Comparison of ENCODE assay signal across 27 mouse cellular contexts in genomic region chr7:92483346-92483745, GRCm38 (mm10).
"Had no signal": no experiment of that assay in that cellular context is flagged by ENCODE, and none has a peak within 500 bp of the region (broad histone marks: within the 10 kb centered on the region; RNA-seq: fewer than 3 reads in every experiment).

No protein-coding gene starts in this region.

- H3K9me3 ChIP-seq: heart, embryonic 10.5 days; heart, embryonic 12.5 days; hindbrain, embryonic 10.5 days; hindbrain, embryonic 13.5 days; hindbrain, embryonic 15.5 days; kidney, embryonic 15.5 days; limb, embryonic 13.5 days; limb, embryonic 15.5 days; liver, embryonic 12.5 days had no signal

- ATAC-seq: hindbrain, postnatal 0 days; intestine, embryonic 16.5 days; liver, embryonic 12.5 days had no signal

- H3K4me2 ChIP-seq: heart, embryonic 12.5 days; hindbrain, embryonic 13.5 days; hindbrain, embryonic 15.5 days; kidney, embryonic 15.5 days; limb, embryonic 13.5 days; limb, embryonic 15.5 days; liver, embryonic 12.5 days had no signal

- DNase-seq: gastrocnemius, adult 2 months; gastrocnemius, postnatal 10 days; gastrocnemius, postnatal 36 days; heart, adult 18-20 months; heart, postnatal 10 days; heart, postnatal 4 days; kidney, adult 11 months; kidney, adult 2 months; kidney, adult 9 months; kidney, postnatal 14 days; kidney, postnatal 36 days; layer of hippocampus, adult 9-11 months; layer of hippocampus, postnatal 36 days; left cerebral cortex, postnatal 4 days had no signal

- H3K27me3 ChIP-seq: heart, embryonic 12.5 days; hindbrain, embryonic 13.5 days; hindbrain, embryonic 15.5 days; kidney, embryonic 15.5 days; limb, embryonic 13.5 days; limb, embryonic 15.5 days; liver, embryonic 12.5 days had no signal

- H3K4me3 ChIP-seq: gastrocnemius, adult 2 months; heart, embryonic 10.5 days; heart, embryonic 12.5 days; hindbrain, embryonic 10.5 days; hindbrain, embryonic 13.5 days; hindbrain, embryonic 15.5 days; kidney, embryonic 15.5 days; limb, embryonic 13.5 days; limb, embryonic 15.5 days; liver, embryonic 12.5 days had no signal

- H3K4me1 ChIP-seq: heart, embryonic 10.5 days; heart, embryonic 12.5 days; hindbrain, embryonic 10.5 days; hindbrain, embryonic 13.5 days; hindbrain, embryonic 15.5 days; kidney, embryonic 15.5 days; limb, embryonic 13.5 days; limb, embryonic 15.5 days; liver, embryonic 12.5 days had no signal

- H3K9ac ChIP-seq: heart, embryonic 12.5 days; hindbrain, embryonic 13.5 days; hindbrain, embryonic 15.5 days; kidney, embryonic 15.5 days; limb, embryonic 13.5 days; limb, embryonic 15.5 days; liver, embryonic 12.5 days; liver, embryonic 14.5 days had no signal

- H3K27ac ChIP-seq: gastrocnemius, adult 2 months; heart, embryonic 10.5 days; hindbrain, embryonic 10.5 days; hindbrain, embryonic 13.5 days; hindbrain, embryonic 15.5 days; hindbrain, postnatal 0 days; kidney, embryonic 15.5 days; kidney, postnatal 0 days; limb, embryonic 13.5 days; limb, embryonic 15.5 days; liver, embryonic 12.5 days; liver, embryonic 14.5 days had no signal

- H3K36me3 ChIP-seq: heart, embryonic 10.5 days; heart, embryonic 12.5 days; hindbrain, embryonic 10.5 days; hindbrain, embryonic 13.5 days; hindbrain, embryonic 15.5 days; kidney, embryonic 15.5 days; limb, embryonic 13.5 days; limb, embryonic 15.5 days; liver, embryonic 12.5 days had no signal
